Comparison of ENCODE assay signal across 13 mouse cellular contexts in the genomic region with DNA sequence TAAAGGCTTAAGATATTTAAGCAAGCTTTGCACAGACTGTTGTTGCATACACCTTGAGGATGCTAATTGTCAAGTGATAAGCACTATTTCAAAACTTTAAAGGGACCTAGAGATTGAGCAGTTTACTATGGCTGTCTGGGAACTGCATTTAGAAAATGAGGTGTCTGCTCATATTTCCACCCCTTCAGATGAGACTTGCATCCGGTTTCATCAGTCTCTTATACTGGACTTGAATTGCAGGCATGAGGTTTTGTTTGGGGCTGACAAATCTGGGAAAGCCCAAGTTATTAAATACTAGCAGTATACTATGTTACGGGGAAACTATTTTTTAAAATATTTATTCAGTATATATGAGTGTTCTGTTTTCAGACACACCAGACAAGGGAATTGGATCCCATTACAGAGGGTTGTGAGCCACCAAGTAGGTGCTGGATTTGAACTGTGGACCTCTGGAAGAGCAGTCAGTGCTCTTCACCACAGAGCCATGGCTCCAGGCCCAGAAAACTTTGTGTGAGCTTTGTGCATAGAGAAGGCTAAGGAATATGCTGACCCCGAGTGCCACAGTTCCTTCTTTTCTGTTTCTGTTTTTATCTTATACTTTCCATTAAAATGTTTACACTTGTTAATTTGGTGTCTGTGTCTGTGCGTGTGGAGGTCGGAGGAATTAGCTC. TPM values are rescaled to one million over a fixed set of nuclear protein-coding genes. Genes with fewer than 3 reads are reported as not detected.
A peak's percentile ranks its signal among the peaks of the same experiment; 100 is the strongest.
DNase-seq lines count a peak whose midpoint lies in the region; ATAC-seq and TF ChIP-seq lines count a peak whose summit lies in the region.
"Had no signal": no experiment of that assay in that cellular context is flagged by ENCODE, and none has a peak within 500 bp of the region (broad histone marks: within the 10 kb centered on the region; RNA-seq: fewer than 3 reads in every experiment).

No protein-coding gene starts in this region.

- H3K79me2 ChIP-seq in myocyte (ENCODE audit: control insufficient read depth, insufficient read depth), result peaks cover 100% of the 10 kb centered on the region

- TF ChIP-seq POLR2A in myocyte (IDR thresholded peaks at IDR 0.05; ENCODE audit: insufficient read length, low read depth), result no peak

- DNase-seq in kidney, postnatal 4 days, result no peak
- DNase-seq in hindbrain, embryonic 14.5 days (ENCODE audit: low spot score), result no peak
- no peak for DNase-seq in yolk sac, embryonic 10.5 days (ENCODE audit: low spot score)
- no peak for DNase-seq in retina, postnatal 1 day
- no peak for DNase-seq in liver
- DNase-seq: cerebellum, postnatal 10 days; kidney, adult 9 months; thymus, postnatal 14 days had no signal

- no peak overlapping the region for H3K4me3 ChIP-seq in kidney, embryonic 15.5 days (replicated peaks)
- no peak overlapping the region for H3K4me3 ChIP-seq in brown adipose tissue, adult 24 weeks (ENCODE audit: insufficient read depth, low read depth, low read length)
- H3K4me3 ChIP-seq in hindbrain, embryonic 14.5 days (replicated peaks; ENCODE audit: low read length), result peak overlapping the region; percentile 97
- no peak overlapping the region for H3K4me3 ChIP-seq in myocyte
- H3K4me3 ChIP-seq: heart, embryonic 15.5 days had no signal

- H3K27me3 ChIP-seq in kidney, embryonic 15.5 days, result no peaks in the 10 kb centered on the region
- no peaks in the 10 kb centered on the region for H3K27me3 ChIP-seq in hindbrain, embryonic 14.5 days (ENCODE audit: control insufficient read depth, insufficient read depth, low read length)
- H3K27me3 ChIP-seq in myocyte (ENCODE audit: control insufficient read depth, insufficient read depth, insufficient read length), result no peaks in the 10 kb centered on the region
- H3K27me3 ChIP-seq: heart, embryonic 15.5 days had no signal

- H3K36me3 ChIP-seq in kidney, embryonic 15.5 days, result peaks cover 23% of the 10 kb centered on the region
- H3K36me3 ChIP-seq in hindbrain, embryonic 14.5 days (replicated peaks; ENCODE audit: control insufficient read depth, insufficient read depth), result peaks cover 11% of the 10 kb centered on the region; the same call in 1 of the 2 replicates
- H3K36me3 ChIP-seq in myocyte (ENCODE audit: control insufficient read depth, insufficient read depth), result peaks cover 29% of the 10 kb centered on the region

- H3K9me3 ChIP-seq in kidney, embryonic 15.5 days (replicated peaks), result 0 out of 2 replicates have a peak, but pooled peaks cover 5% of the 10 kb centered on the region
- no peaks in the 10 kb centered on the region for H3K9me3 ChIP-seq in hindbrain, embryonic 14.5 days (ENCODE audit: control insufficient read depth, low read length)
- H3K9me3 ChIP-seq: heart, embryonic 15.5 days had no signal

- peaks cover 41% of the 10 kb centered on the region for H3K4me1 ChIP-seq in kidney, embryonic 15.5 days
- peaks cover 15% of the 10 kb centered on the region for H3K4me1 ChIP-seq in brown adipose tissue, adult 24 weeks (ENCODE audit: control insufficient read depth, insufficient read depth, insufficient read length, low read length)
- H3K4me1 ChIP-seq in hindbrain, embryonic 14.5 days (replicated peaks; ENCODE audit: control insufficient read depth, insufficient read depth, low read length), result peaks cover 54% of the 10 kb centered on the region

- H3ac ChIP-seq in myocyte (ENCODE audit: control insufficient read depth, insufficient read length), result no peak overlapping the region

- WGBS in kidney, embryonic 15.5 days, result 74% methylated on average over 5 of the region's 5 CpGs
- WGBS in hindbrain, embryonic 14.5 days, result 74% methylated on average over 5 of the region's 5 CpGs

- H3K27ac ChIP-seq in kidney, embryonic 15.5 days, result no peak overlapping the region
- 0 out of 2 replicates have a peak overlapping the region, but pooled peaks have one; percentile 42 for H3K27ac ChIP-seq in brown adipose tissue, adult 24 weeks (replicated peaks; ENCODE audit: low read depth, low read length)
- H3K27ac ChIP-seq in hindbrain, embryonic 14.5 days, result no peak overlapping the region
- H3K27ac ChIP-seq: heart, embryonic 15.5 days had no signal

- H3K9ac ChIP-seq in kidney, embryonic 15.5 days, result 0 out of 2 replicates have a peak overlapping the region, but pooled peaks have one; percentile 17
- peak overlapping the region; percentile 44; the same call in 1 of the 2 replicates for H3K9ac ChIP-seq in hindbrain, embryonic 14.5 days
- H3K9ac ChIP-seq: heart, embryonic 15.5 days had no signal

- H3K4me2 ChIP-seq in kidney, embryonic 15.5 days, result no peak overlapping the region
- H3K4me2 ChIP-seq in hindbrain, embryonic 14.5 days (replicated peaks), result peak overlapping the region; percentile 68
- peak overlapping the region; percentile 83 for H3K4me2 ChIP-seq in myocyte (ENCODE audit: low read depth)
- H3K4me2 ChIP-seq: heart, embryonic 15.5 days; liver, embryonic 11.5 days had no signal

- no peak for ATAC-seq in kidney, embryonic 15.5 days (replicated peaks; ENCODE audit: low FRiP score)
- ATAC-seq in hindbrain, embryonic 14.5 days (ENCODE audit: low FRiP score), result no peak

TF ChIP-seq in myocyte, 11 proteins besides CTCF, POLR2A, EP300 and RAD21:
- TF ChIP-seq E2F4 (IDR thresholded peaks at IDR 0.05; ENCODE audit: insufficient read depth) (no peak), CEBPB (IDR thresholded peaks at IDR 0.05; ENCODE audit: insufficient read depth, poor library complexity, severe bottlenecking) (peak; percentile 99)

RNA-seq across cellular contexts. Expression of a gene that starts 6.5 kb away (rescaled TPM):
- polyA plus RNA-seq in kidney, embryonic 15.5 days (2015; fragmentation: Nextera tagmentation; extraction: Ambion mirVana), result 58.4 and 60.0 TPM in 2 replicates
- 32.5 and 47.5 TPM in 2 replicates for polyA plus RNA-seq in brown adipose tissue, adult 24 weeks (2012; ENCODE audit: insufficient read depth, insufficient read length, missing spikeins)
- 164 and 171 TPM in 2 replicates for polyA plus RNA-seq in hindbrain, embryonic 14.5 days (2014; fragmentation: Nextera tagmentation; extraction: Ambion mirVana)
- polyA plus RNA-seq in myocyte (2012; fragmentation: generic; extraction: Trizol), result 18.7 TPM
